Mouse (Mus musculus) liver, adult 2 months (tissue): ENCODE results near the gene Thap2. TPM values are rescaled to one million over a fixed set of nuclear protein-coding genes. Genes with fewer than 3 reads are reported as not detected.

Experiments
- DNase-seq: peaks from one replicate; pipeline ENCODE4 v3.0.0-alpha.2; 2011; ENCODE audit warnings: low read depth, low spot score; ENCODE audit errors: extremely low read depth
- H3K27ac ChIP-seq: fragments of 200-500 bp; replicated peaks from 2 replicates; pipeline ENCODE4 v1.5.1; 2012; ENCODE audit warnings: low read depth, mild to moderate bottlenecking, control low read depth, inconsistent platforms, low read length; ENCODE audit not compliant: insufficient read depth
- H3K27me3 ChIP-seq: fragments of 200-500 bp; 2 replicates; pipeline ENCODE4 v1.6.1; 2012; ENCODE audit warnings: mild to moderate bottlenecking, moderate library complexity, low read length, inconsistent platforms; ENCODE audit not compliant: control insufficient read depth, insufficient read depth
- H3K36me3 ChIP-seq: fragments of 200-500 bp; 2 replicates; pipeline ENCODE4 v1.6.1; 2012; ENCODE audit warnings: low read length, inconsistent platforms; ENCODE audit not compliant: control insufficient read depth, insufficient read depth
- H3K4me1 ChIP-seq: fragments of 200-500 bp; 2 replicates; pipeline ENCODE4 v1.6.1; 2011; ENCODE audit warnings: low read length; ENCODE audit not compliant: control insufficient read depth, insufficient read depth
- H3K4me3 ChIP-seq: fragments of 200-500 bp; 2 replicates; pipeline ENCODE4 v1.5.1; 2011; ENCODE audit warnings: low read depth, mild to moderate bottlenecking, control low read depth, low read length, moderate library complexity; ENCODE audit not compliant: insufficient read depth
- H3K79me2 ChIP-seq: fragments of 200-500 bp; 2 replicates; pipeline ENCODE4 v1.6.1; 2012; ENCODE audit warnings: inconsistent platforms, mild to moderate bottlenecking, low read length, moderate library complexity; ENCODE audit not compliant: control insufficient read depth, insufficient read depth
- H3K9ac ChIP-seq: fragments of 200-500 bp; 2 replicates; pipeline ENCODE4 v1.6.1; 2012; ENCODE audit warnings: low read depth, mild to moderate bottlenecking, control low read depth, inconsistent platforms, low read length
- CTCF ChIP-seq: fragments of 200-500 bp; IDR thresholded peaks from 2 replicates; pipeline ENCODE4 v1.5.1; 2011; ENCODE audit warnings: low read depth, low read length, control low read depth
- POLR2A ChIP-seq: fragments of 200-500 bp; IDR thresholded peaks from 2 replicates; pipeline ENCODE4 v1.6.1; 2011; ENCODE audit warnings: low read length, control low read depth; ENCODE audit not compliant: insufficient read depth; ENCODE audit errors: extremely low read depth
- WGBS: fragments of 180-500 bp; shearing (Covaris S2); methylation state at CpG from one replicate; pipeline ENCODE4 v1.1.7; 2018; 5-methylcytosine and 5-hydroxymethylcytosine counted together
- polyA plus RNA-seq: library from polyadenylated mRNA; depleted of rRNA; stranded (reverse); fragments of >200 nt; gene quantifications from 2 replicates; pipeline ENCODE4 v1.2.3, GENCODE M21; 2012
- total RNA-seq: library from RNA; depleted of rRNA; stranded (reverse); fragments of >200 nt; gene quantifications from 2 replicates; pipeline ENCODE4 v1.2.3, GENCODE M21; 2014

Gene Thap2
- total and polyA plus RNA-seq, 2 experiments = 3.8 to 6.6 TPM

GRCm38 (mm10) chr10:115391896-115392295, 7.7 kb upstream of the Thap2 start:
- no peak for TF ChIP-seq POLR2A
- no peak for TF ChIP-seq CTCF
- Histone ChIP-seq H3K27me3 (no peaks in the 10 kb centered on the region), H3K9ac (no peak overlapping the region), H3K36me3 (peaks cover 45% of the 10 kb centered on the region), H3K27ac (no peak overlapping the region), H3K4me1 (peaks cover 3% of the 10 kb centered on the region), H3K4me3 (no peak overlapping the region), H3K79me2 (peaks cover 3% of the 10 kb centered on the region; the same call in 1 of the 2 replicates)
- 83% methylated on average over 1 of the region's 1 CpGs for WGBS
- no peak for DNase-seq

- WGBS = 90% methylated on average over 4 of the region's 4 CpGs
- TF ChIP-seq POLR2A = no peak
- TF ChIP-seq CTCF = no peak
- no peak for DNase-seq
- H3K79me2 ChIP-seq = peaks cover 3% of the 10 kb centered on the region; the same call in 1 of the 2 replicates
- peaks cover 8% of the 10 kb centered on the region for H3K4me1 ChIP-seq
- H3K27me3 ChIP-seq = no peaks in the 10 kb centered on the region
- H3K27ac ChIP-seq = no peak overlapping the region
- H3K4me3 ChIP-seq = no peak overlapping the region
- peaks cover 43% of the 10 kb centered on the region for H3K36me3 ChIP-seq
- no peak overlapping the region for H3K9ac ChIP-seq
These were observed 6.8 kb upstream of the Thap2 start for GRCm38 (mm10) chr10:115391076-115391475.

GRCm38 (mm10) chr10:115387891-115388290, 3.6 kb upstream of the Thap2 start:
- no peak overlapping the region for H3K27ac ChIP-seq
- H3K79me2 ChIP-seq = peaks cover 12% of the 10 kb centered on the region; the same call in 1 of the 2 replicates
- no peaks in the 10 kb centered on the region for H3K27me3 ChIP-seq
- DNase-seq = peak; percentile 55
- TF ChIP-seq CTCF (no peak), POLR2A (no peak)
- no peak overlapping the region for H3K9ac ChIP-seq
- H3K36me3 ChIP-seq = peaks cover 23% of the 10 kb centered on the region
- WGBS = 30% methylated on average over 3 of the region's 3 CpGs
- no peak overlapping the region for H3K4me3 ChIP-seq
- peaks cover 8% of the 10 kb centered on the region for H3K4me1 ChIP-seq

- 1% methylated on average over 98 of the region's 101 CpGs for WGBS
- TF ChIP-seq CTCF (no peak), POLR2A (no peak)
- H3K4me3 ChIP-seq = peak overlapping the region; percentile 87
- peak overlapping the region; percentile 92 for H3K9ac ChIP-seq
- H3K27me3 ChIP-seq = no peaks in the 10 kb centered on the region
- peaks cover 14% of the 10 kb centered on the region for H3K4me1 ChIP-seq
- peak overlapping the region; percentile 78 for H3K27ac ChIP-seq
- peaks cover 21% of the 10 kb centered on the region; the same call in 1 of the 2 replicates for H3K79me2 ChIP-seq
- peaks cover 9% of the 10 kb centered on the region for H3K36me3 ChIP-seq
- peak; percentile 43 for DNase-seq
These were observed 1.1 kb upstream of the Thap2 start for GRCm38 (mm10) chr10:115385018-115386002.

GRCm38 (mm10) chr10:115383644-115384220, 511 bp downstream of the Thap2 start:
- 2% methylated on average over 15 of the region's 15 CpGs for WGBS
- peak overlapping the region; percentile 93 for H3K9ac ChIP-seq
- no peaks in the 10 kb centered on the region for H3K27me3 ChIP-seq
- TF ChIP-seq CTCF = no peak
- no peak for TF ChIP-seq POLR2A
- peak; percentile 89 for DNase-seq
- peak overlapping the region; percentile 87 for H3K4me3 ChIP-seq
- H3K4me1 ChIP-seq = peaks cover 14% of the 10 kb centered on the region
- peaks cover 21% of the 10 kb centered on the region; the same call in 1 of the 2 replicates for H3K79me2 ChIP-seq
- H3K36me3 ChIP-seq = no peaks in the 10 kb centered on the region
- peak overlapping the region; percentile 83 for H3K27ac ChIP-seq
